Mouse (Mus musculus): ENCODE results near the gene Gm44973. TPM values are rescaled to one million over a fixed set of nuclear protein-coding genes. Genes with fewer than 3 reads are reported as not detected.

Gene Gm44973
- polyA plus RNA-seq, 1 experiment from 2014 or later, result 1.0 TPM

DNA sequence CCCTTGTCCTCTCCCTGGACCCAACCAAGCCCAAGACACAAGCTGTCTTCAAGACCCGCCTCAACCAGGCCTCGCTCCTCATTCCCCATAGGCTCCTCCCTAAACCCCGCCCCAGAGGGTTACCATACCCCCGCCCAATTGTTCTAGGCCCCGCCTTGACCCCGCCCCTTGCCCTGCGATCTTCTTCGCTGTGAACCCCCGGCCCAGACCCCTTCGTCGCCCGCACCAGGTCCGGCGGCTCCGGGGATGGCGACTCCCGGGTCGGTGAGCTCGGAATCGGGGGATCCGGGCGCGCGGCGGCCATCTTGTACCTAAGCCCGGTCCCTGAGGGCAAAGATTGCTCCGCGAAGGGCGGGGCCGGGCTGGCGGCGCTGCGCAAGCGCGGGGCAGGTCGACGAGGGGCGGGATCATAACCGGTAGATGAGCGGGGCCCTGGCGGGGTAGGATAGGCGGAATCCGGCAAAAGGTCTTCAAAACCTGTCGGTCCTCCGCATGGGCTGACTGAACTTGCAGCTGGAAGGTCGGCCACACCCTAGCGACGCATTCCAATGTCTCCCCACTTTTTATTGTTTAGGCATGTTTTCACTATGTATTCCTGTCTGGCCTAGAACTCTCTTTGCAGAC lies 22.9 kb downstream of the Gm44973 start, which contains the start of gene Zfp784:
Gene Zfp784 (minus strand): TSS at position 338 of the 624 bp plus-strand sequence.
- under 1% methylated on average over 48 of the region's 48 CpGs for WGBS
- H3K36me3 ChIP-seq (replicated peaks), result peaks cover 46% of the 10 kb centered on the region
- peak within 1 kb of the TSS; percentile 98 for H3K27ac ChIP-seq
- H3K4me1 ChIP-seq, result peaks cover 21% of the 10 kb centered on the region
- peak; percentile 90 for DNase-seq (ENCODE audit: extremely low spot score, low spot score)
- H3K9me3 ChIP-seq, result peaks cover 29% of the 10 kb centered on the region
- H3K27me3 ChIP-seq (ENCODE audit: poor library complexity, severe bottlenecking), result no peaks in the 10 kb centered on the region
- peak within 1 kb of the TSS; percentile 76 for H3K4me3 ChIP-seq

DNA sequence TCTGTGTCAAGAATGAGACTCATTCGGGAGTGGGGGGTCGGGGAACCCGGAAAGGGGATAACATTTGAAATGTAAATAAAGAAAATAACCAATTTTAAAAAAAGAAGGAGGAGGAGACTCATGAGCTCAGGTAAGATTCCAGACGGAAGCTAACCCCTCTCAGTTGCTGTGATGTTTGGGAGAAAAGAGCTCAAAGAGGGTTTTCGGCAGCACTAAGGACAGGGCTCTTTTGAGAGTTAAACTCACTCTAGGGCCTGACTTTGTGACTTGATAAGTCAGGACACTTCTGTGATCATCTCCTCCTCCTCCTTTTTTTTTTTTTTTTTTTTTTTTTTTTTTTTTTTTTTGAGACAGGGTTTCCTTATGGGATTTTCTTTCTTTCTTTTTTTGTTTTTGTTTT lies 23.6 kb downstream of the Gm44973 start:
- no peak for DNase-seq (ENCODE audit: extremely low spot score, low spot score)
- WGBS, result 45% methylated on average over 5 of the region's 5 CpGs
- H3K4me3 ChIP-seq, result peak overlapping the region; percentile 76
- H3K27me3 ChIP-seq (ENCODE audit: poor library complexity, severe bottlenecking), result no peaks in the 10 kb centered on the region
- peaks cover 39% of the 10 kb centered on the region for H3K36me3 ChIP-seq (replicated peaks)
- peaks cover 21% of the 10 kb centered on the region for H3K4me1 ChIP-seq
- H3K27ac ChIP-seq, result peak overlapping the region; percentile 98
- H3K9me3 ChIP-seq, result peaks cover 22% of the 10 kb centered on the region

GRCm38 (mm10) chr7:5044981-5045380 lies 29.7 kb downstream of the Gm44973 start:
- 81% methylated on average over 2 of the region's 2 CpGs for WGBS
- H3K9me3 ChIP-seq, result no peaks in the 10 kb centered on the region; the same call in 1 of the 2 replicates
- H3K27ac ChIP-seq, result no peak overlapping the region
- peaks cover 5% of the 10 kb centered on the region; the same call in 1 of the 2 replicates for H3K27me3 ChIP-seq (ENCODE audit: poor library complexity, severe bottlenecking)
- H3K4me1 ChIP-seq, result no peaks in the 10 kb centered on the region
- DNase-seq (ENCODE audit: extremely low spot score, low spot score), result no peak
- peaks cover 13% of the 10 kb centered on the region for H3K36me3 ChIP-seq (replicated peaks)
- no peak overlapping the region for H3K4me3 ChIP-seq

- H3K4me1 ChIP-seq, result peaks cover 8% of the 10 kb centered on the region
- DNase-seq (ENCODE audit: extremely low spot score, low spot score), result no peak
- no peak overlapping the region for H3K27ac ChIP-seq
- H3K27me3 ChIP-seq (ENCODE audit: poor library complexity, severe bottlenecking), result peaks cover 12% of the 10 kb centered on the region
- H3K36me3 ChIP-seq (replicated peaks), result peaks cover 6% of the 10 kb centered on the region
- WGBS, result 73% methylated on average over 2 of the region's 2 CpGs
- H3K4me3 ChIP-seq, result no peak overlapping the region
- H3K9me3 ChIP-seq, result no peaks in the 10 kb centered on the region; the same call in 1 of the 2 replicates
Measured at GRCm38 (mm10) chr7:5046112-5046511, 30.8 kb downstream of the Gm44973 start.

DNA sequence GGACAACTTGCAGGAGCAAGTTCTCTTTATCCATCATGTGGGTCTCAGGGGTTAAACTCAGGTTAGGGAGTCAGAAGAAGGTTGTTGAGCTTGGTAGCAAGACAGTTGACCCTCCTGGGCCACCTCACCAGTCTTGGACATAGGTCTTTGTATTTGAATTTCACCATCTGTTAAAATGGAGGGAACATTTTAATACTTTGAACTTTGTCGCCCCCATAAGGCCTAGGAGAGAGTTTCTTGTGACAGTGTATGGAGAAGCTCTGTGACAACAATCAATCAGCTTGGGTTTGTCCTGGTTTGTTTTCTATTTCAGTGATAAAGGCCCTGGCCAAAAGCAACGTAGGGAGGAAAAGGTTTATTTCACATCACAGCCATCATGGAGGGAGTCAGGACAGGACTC lies 32.0 kb downstream of the Gm44973 start:
- peaks cover 20% of the 10 kb centered on the region for H3K27me3 ChIP-seq (ENCODE audit: poor library complexity, severe bottlenecking)
- no peak overlapping the region for H3K4me3 ChIP-seq
- 35% methylated on average over 2 of the region's 2 CpGs for WGBS
- 0 out of 2 replicates have a peak overlapping the region, but pooled peaks have one; percentile 30 for H3K27ac ChIP-seq
- H3K36me3 ChIP-seq (replicated peaks), result no peaks in the 10 kb centered on the region
- peaks cover 16% of the 10 kb centered on the region for H3K4me1 ChIP-seq
- no peak for DNase-seq (ENCODE audit: extremely low spot score, low spot score)
- no peaks in the 10 kb centered on the region; the same call in 1 of the 2 replicates for H3K9me3 ChIP-seq

- peak within 1 kb of the TSS; percentile 88 for H3K27ac ChIP-seq
- 1% methylated on average over 65 of the region's 65 CpGs for WGBS
- H3K27me3 ChIP-seq (ENCODE audit: poor library complexity, severe bottlenecking), result peaks cover 62% of the 10 kb centered on the region
- no peaks in the 10 kb centered on the region for H3K36me3 ChIP-seq (replicated peaks)
- peak within 1 kb of the TSS; percentile 67 for H3K4me3 ChIP-seq
- peak; percentile 83 for DNase-seq (ENCODE audit: extremely low spot score, low spot score)
- H3K9me3 ChIP-seq, result no peaks in the 10 kb centered on the region; the same call in 1 of the 2 replicates
- H3K4me1 ChIP-seq, result peaks cover 42% of the 10 kb centered on the region
Measured at GRCm38 (mm10) chr7:5051193-5052192, 36.2 kb downstream of the Gm44973 start, which contains the start of gene Zfp580. Zfp580 (plus strand) TSS chr7:5051538.

DNA sequence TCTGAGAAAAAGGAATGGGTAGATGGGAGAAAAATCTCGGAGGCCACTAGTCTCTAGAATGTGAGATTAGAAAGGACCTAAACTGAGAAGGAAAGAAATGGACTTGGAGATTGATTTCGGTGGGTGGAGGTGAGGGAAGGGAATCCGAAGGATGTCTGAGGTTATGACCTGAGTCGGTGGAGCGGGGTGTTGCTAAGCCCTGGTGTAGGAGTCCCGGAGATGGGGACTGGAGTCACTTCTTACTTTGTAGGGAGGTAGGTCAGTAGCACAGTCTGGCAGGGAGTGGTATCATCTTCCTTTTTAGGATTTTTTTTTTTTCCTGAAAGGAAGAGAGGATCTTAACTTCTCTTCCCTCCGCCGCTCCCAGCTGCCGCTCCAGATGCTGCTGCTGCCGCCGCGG lies 37.1 kb downstream of the Gm44973 start:
- Histone ChIP-seq H3K4me1 (peaks cover 51% of the 10 kb centered on the region), H3K27ac (peak overlapping the region; percentile 60; the same call in 1 of the 2 replicates)
- 4% methylated on average over 12 of the region's 12 CpGs for WGBS

GRCm38 (mm10) chr7:5052931-5053343 lies 37.6 kb downstream of the Gm44973 start:
- no peak for DNase-seq (ENCODE audit: extremely low spot score, low spot score)
- H3K36me3 ChIP-seq (replicated peaks), result no peaks in the 10 kb centered on the region
- H3K4me1 ChIP-seq, result peaks cover 56% of the 10 kb centered on the region
- no peaks in the 10 kb centered on the region; the same call in 1 of the 2 replicates for H3K9me3 ChIP-seq
- 2% methylated on average over 45 of the region's 45 CpGs for WGBS
- H3K27ac ChIP-seq, result peak overlapping the region; percentile 60; the same call in 1 of the 2 replicates
- H3K4me3 ChIP-seq, result peak overlapping the region; percentile 67
- H3K27me3 ChIP-seq (ENCODE audit: poor library complexity, severe bottlenecking), result peaks cover 76% of the 10 kb centered on the region

More for the DNA sequence above, 37.1 kb downstream of the Gm44973 start:
- H3K27me3 ChIP-seq (ENCODE audit: poor library complexity, severe bottlenecking), result peaks cover 71% of the 10 kb centered on the region
- H3K9me3 ChIP-seq, result no peaks in the 10 kb centered on the region; the same call in 1 of the 2 replicates
- peak overlapping the region; percentile 67 for H3K4me3 ChIP-seq
- DNase-seq (ENCODE audit: extremely low spot score, low spot score), result no peak
- no peaks in the 10 kb centered on the region for H3K36me3 ChIP-seq (replicated peaks)

GRCm38 (mm10) chr7:5053456-5054179 lies 38.3 kb downstream of the Gm44973 start:
- DNase-seq (ENCODE audit: extremely low spot score, low spot score), result peak; percentile 26
- Histone ChIP-seq H3K4me3 (peak overlapping the region; percentile 67), H3K27ac (0 out of 2 replicates have a peak overlapping the region, but pooled peaks have one; percentile 60), H3K27me3 (ENCODE audit: poor library complexity, severe bottlenecking) (peaks cover 83% of the 10 kb centered on the region), H3K4me1 (peaks cover 57% of the 10 kb centered on the region), H3K36me3 (replicated peaks) (no peaks in the 10 kb centered on the region), H3K9me3 (no peaks in the 10 kb centered on the region; the same call in 1 of the 2 replicates)
- WGBS, result 8% methylated on average over 32 of the region's 32 CpGs

GRCm38 (mm10) chr7:5056651-5057263 lies 41.5 kb downstream of the Gm44973 start:
- peak; percentile 35 for DNase-seq (ENCODE audit: extremely low spot score, low spot score)
- Histone ChIP-seq H3K36me3 (replicated peaks) (no peaks in the 10 kb centered on the region), H3K27ac (peak overlapping the region; percentile 77), H3K4me3 (peak overlapping the region; percentile 57), H3K9me3 (no peaks in the 10 kb centered on the region), H3K4me1 (peaks cover 64% of the 10 kb centered on the region), H3K27me3 (ENCODE audit: poor library complexity, severe bottlenecking) (peaks cover 78% of the 10 kb centered on the region)
- WGBS, result 2% methylated on average over 40 of the region's 55 CpGs

DNA sequence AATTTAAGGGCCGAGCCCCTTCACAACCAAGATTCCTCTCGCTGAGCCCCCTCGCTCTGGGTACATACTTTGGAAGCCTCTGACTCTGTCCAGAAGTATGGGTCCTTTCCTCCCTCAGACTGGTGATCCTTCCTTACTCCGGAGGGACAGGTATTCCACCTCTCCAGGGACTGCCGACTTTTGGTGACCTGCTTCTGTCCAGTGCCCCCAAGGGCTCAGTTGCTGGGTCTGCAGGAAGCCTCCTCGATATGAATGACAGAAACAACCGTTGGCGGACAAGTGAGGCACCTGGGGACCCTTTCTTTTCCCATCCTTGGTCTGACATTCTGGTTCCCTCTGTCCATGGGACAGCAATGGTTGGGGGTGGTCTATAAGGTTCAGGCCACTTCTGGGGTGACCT lies 42.1 kb downstream of the Gm44973 start:
- H3K36me3 ChIP-seq (replicated peaks), result no peaks in the 10 kb centered on the region
- 32% methylated on average over 8 of the region's 8 CpGs for WGBS
- peaks cover 72% of the 10 kb centered on the region for H3K27me3 ChIP-seq (ENCODE audit: poor library complexity, severe bottlenecking)
- no peak for DNase-seq (ENCODE audit: extremely low spot score, low spot score)
- H3K4me1 ChIP-seq, result peaks cover 57% of the 10 kb centered on the region
- no peaks in the 10 kb centered on the region for H3K9me3 ChIP-seq
- H3K4me3 ChIP-seq, result peak overlapping the region; percentile 57
- H3K27ac ChIP-seq, result no peak overlapping the region

Data from forebrain, embryonic 10.5 days (tissue).